Mouse (Mus musculus) urinary bladder, postnatal 4 days (tissue): Measurements from ENCODE around the gene Cct5.
A peak's percentile ranks its signal among the peaks of the same experiment; 100 is the strongest.

Experiments used
- DNase-seq, 2 experiments: peaks; one replicate each; pipeline ENCODE4 v3.0.0; 2021 to 2022; ENCODE audit warnings: low spot score in 2 of 2

Gene Cct5

DNA sequence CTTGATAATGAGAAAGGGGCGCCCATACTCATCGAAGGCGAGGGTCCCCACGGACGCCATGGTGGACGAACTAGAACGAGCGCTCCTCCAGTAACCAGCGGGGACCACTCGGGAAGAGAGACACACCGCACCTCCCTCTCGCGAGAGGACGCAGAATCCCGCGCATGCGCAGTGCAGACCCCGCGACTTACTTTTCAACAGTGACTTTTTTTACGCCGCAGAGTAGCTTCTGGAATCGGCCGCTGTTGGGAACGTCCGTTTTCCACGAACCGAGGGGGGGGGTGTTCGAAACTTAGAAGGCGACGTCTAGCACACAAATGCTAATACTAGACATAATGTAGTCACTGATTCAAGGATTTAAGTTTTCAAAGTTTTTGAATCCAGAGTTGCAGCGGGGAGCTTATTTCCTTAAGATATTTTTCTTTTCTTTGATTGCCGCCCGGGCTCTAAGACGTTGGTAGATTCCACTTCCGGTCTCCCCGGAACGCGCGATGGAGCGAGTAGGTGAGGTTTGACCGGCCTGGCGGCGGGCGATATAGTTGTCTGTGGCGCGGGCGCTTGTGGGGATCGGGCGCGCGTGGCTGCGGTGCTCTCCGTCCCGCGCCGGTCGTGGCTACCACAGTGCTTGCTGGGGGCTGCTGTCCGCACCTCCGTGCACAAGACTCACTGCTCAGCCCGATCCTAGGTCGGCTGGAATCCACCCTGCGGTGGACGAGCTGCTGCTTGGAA, at the start of gene Cct5, which contains the start of gene Fam173b:
Gene Cct5, minus strand, starts transcription at position 159 of the 729 bp plus-strand sequence.
Gene Fam173b, plus strand, starts transcription at position 207 of the 729 bp plus-strand sequence.
- DNase-seq: peak; percentile 97 to 98

DNA sequence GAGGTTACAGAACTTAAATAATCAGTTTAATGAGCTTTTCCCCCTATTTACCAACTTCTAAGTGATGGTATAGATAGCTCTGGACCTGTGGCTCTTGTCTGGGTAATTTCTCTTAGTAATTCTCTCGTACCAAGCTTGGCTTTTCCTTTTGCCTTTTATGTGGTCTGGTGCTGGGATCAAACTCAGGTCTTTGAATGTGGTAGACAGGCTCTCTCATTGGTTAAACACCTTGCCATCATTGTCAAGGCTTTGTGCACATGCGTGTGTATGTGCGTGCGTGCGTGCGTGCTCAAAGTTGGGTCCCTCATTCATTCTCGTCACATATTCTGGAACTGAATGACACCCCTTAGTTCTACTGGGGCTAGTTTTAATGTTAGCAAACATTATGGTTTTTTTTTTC, 49.2 kb upstream of the Cct5 start:
- DNase-seq: no peak

GRCm38 (mm10) chr15:31649691-31650090, 48.1 kb upstream of the Cct5 start:
- no peak for DNase-seq

DNA sequence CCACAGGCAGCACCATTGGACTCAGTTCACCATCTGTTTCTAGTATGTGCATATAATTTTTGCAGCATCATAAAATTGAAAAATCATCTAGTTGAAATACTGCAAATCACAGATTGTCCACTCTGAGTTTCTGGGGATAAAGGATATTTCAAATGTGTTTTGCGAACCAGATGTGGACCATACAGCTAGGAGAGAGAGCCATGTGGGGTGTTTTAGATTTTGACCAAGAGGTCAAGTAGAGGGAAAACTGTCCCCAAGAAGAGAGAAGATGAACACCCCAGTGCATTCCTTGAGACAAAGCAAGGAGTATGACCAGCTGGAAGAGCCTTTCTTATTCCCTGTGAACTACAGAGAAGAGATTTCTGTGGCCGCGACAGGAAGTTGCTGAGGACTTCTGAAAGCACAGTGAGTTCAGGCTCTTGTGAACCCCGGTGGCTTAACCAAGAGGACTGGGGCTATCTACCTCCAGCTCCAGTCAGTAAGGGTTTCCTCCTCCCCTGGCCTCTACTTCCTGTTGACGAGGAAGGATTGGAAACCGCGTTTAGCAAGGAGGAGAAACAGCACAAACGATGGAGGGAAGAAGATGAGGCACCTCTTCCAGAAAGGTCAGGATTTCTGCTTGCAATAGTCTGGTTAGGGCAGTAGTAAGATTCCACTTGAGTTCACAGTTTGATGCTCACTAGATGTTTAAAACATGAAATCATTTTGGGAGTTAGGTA, 46.4 kb upstream of the Cct5 start:
- DNase-seq: no peak

DNA sequence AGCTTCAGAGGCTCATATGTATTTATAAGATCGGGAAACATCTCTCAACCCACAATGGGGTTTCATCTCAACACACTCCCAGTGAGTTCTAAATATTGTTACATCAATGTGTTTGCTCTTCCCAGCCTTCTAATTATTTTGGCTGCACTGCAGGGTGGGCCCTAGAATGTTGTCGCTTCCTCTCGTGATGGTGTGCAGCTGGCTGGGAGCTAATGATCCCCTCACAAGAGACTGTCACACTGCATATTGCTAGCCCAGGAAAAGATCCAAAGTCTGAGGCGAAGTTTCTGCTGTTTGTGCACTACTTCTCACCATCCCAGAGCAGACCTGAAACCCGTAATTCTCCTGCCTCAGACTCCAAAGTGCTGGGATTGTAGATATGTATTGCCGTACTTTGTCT, 45.6 kb upstream of the Cct5 start:
- DNase-seq: no peak

DNA sequence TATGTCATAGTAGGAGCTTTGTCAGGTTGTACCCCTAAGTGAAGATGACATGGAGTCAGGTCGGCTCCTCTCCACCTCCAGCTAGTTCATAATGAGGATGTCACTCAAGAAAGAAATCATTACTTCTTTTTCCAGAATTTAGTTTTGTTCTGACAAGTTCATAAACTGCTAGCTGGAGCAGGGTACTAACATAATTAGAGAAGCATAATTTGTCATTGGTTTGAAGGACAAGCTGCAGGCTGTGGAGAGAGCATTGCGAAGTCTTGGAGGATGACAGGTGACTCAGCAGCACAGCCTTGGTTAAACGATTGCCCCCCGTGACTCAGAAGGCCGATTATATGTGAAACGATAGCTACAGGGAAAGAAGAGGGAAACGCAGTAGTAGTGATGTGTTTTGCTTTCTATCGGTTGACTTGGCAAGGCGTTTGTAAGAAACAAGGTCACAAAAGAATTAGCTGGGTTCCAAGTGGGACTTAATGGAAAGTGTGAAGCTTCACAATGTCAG, 34.5 kb upstream of the Cct5 start:
- no peak for DNase-seq

- no peak for DNase-seq
Observed at GRCm38 (mm10) chr15:31634582-31634981, 33.0 kb upstream of the Cct5 start.

DNA sequence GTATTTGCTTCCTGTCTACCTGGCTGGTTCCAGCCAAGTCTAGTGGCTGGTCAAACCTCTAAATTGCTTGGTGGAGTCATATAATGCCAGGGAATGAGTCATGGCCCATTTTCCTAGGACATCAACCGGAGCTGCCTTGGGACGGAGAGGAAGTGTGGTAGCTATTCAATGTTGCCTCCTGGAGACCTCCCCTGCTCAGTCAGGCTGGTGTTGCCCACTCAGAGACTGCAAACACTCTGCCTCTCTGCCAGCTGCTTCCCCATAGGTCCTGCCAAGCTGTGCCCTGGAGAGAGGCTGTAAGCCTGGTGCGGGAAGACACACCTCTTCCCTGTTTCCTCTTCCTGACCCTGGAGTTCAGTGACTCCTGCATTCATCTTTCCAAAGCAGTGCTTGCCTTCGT, 30.9 kb upstream of the Cct5 start:
- DNase-seq: peak in 1 of 2 experiments; percentile 53

- DNase-seq: peak in 1 of 2 experiments; percentile 38
Observed at GRCm38 (mm10) chr15:31631396-31631858, 29.8 kb upstream of the Cct5 start.

DNA sequence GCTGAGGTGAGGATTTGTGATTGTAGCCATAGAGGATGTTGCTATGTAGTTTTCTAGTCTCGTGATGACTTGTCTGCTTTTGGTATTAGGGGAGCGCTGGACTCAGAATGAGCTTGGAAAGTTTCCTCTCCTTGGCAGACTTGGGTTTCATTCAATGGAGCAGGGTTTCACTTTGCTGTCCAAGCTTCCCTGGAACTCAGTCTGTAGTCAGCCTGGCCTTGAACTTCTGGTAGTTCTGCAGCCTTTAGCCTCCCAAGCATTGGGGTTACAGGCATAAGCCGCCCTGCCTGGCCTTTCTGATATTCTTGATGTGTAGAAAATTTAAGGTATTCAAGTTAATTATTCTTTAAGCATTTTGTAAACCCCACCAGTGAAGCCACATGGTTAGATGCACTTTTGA, 28.0 kb upstream of the Cct5 start:
- peak in 1 of 2 experiments; percentile 32 for DNase-seq

DNA sequence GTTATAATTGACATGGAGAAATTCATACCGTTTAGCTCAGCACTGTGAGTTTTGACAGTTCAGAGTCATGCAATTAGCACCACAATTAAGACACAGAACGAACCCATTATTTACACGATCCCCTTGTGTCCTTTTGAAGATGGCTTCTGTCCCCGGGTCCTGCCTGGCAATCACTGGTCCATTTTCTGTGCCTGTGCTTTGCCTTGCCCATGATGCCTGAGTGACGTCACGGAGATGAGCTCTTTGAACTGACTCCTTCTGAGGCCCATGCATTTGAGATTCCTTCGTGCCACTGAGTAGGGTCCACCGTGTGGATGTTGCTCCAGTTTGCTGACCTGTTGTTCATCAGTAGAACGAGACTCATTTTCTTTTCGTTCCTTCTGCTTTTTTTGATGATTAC, 26.6 kb upstream of the Cct5 start:
- DNase-seq: no peak

DNA sequence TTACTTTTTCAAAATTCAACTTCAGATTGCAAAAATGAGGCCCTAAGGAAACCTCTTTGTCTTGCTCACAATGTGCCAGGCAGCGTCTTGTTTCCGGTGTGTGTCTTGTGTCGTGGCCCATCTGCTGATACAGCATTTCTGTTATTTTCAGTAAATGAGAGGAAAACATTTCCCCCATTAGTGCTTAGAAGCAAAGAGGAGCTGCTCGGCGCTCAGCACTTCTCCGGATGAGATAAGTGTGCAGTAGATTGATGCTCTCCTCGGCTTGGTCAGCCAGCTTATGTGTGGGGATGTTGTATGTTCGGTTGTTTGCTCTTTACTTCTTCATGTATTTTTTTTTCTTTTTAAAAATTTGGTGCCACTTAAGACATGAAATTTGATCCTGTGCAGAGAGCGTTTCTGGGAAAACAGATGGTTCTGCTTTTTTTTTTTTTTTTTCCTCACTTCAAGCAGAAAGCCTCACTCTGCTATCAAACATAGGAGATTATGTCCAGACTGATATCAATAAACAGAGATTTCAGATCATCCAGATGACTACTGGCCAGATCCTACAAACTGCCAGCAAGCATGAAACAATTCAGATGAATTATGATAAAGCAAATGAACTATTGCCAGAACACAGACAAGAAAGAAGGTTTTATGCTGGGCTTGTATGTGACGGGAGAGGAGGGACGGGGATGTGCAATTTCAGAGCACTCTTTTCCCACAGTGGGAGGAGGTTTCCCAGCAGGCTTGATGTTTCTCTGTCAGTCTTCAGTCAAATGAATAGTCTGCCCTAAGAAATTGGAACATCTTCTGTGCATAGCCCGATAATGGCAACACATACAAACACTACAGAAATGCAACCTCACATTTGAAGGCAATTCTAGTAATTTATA, 25.9 kb upstream of the Cct5 start:
- peak in 1 of 2 experiments; percentile 33 for DNase-seq

DNA sequence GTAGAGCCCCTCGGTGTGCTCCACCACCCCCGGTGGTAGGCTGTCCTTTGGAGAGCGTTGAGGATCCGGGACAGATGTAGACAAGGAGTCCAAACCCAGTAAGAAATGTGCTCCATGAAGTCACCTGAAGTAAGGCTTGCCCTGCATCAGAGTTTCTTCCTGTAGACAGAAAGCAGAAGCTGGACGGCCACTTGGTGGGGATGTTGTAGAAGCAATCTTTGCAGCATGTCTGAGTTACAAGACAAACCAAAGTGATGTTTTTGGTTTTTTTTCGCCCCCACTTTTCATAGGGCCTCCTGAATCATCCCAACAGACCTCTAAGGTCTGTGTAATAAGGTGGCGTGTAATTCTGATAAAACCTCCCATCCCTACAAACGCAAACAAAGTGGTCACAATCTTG, 17.9 kb upstream of the Cct5 start:
- DNase-seq: no peak

DNA sequence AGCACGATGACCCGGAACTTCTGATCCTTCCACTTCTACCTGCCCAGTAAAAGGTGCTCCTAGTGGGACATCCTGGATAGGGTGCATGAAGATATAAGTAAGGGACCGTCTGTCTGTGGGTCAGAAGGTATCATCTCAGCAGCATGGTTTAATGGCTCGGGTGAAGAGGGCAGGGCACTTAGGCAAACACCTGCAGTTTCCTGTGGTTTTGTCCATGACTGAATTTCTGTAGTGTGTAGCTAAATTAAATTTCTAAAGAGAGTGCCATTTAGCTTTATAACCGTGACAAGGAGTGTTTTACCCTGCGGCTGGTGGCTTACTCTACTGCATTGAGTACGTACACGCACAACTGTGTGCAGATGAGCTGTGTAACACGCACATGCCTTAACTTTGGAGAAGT, 15.7 kb upstream of the Cct5 start:
- no peak for DNase-seq

DNA sequence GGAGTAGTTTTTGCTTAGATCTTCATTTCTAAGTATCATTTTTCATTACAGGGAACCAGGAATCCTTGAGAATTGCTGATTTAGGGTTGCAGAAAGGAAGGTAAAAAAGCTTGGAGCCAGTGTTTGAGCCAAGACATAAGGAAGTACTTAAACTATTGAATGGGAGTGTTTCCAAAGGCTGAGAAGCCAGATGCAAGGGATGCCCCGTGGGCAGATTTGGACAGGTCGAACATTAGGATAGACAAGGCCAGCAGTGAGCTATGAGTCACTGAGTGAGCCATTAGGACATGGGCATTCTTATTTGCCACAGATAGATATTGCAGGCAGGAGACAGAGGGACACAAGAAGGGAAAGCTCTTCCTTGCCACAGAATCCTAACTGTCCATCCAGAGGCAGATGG, 13.1 kb upstream of the Cct5 start:
- no peak for DNase-seq

- DNase-seq: no peak
Observed at GRCm38 (mm10) chr15:31613826-31614453, 12.3 kb upstream of the Cct5 start.

DNA sequence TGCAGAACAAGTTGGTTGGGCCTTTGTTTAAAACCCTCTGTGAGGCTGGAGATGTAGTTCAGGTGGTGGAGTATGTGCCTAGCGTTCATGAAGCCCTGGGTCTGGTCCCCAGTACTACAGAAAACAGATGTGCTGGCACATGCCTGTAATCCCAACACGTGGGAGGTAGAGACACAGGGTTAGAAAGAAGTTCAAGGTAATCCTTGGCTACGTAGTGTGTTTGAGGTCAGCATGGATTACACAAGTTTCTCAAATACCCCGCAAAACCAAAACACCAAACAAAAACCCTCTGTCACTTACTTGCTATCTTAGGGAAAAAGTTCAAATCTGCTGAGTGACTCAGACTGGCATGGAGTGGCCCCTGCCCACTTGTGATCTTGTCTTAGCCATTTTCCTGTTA, 10.4 kb upstream of the Cct5 start:
- DNase-seq: no peak

DNA sequence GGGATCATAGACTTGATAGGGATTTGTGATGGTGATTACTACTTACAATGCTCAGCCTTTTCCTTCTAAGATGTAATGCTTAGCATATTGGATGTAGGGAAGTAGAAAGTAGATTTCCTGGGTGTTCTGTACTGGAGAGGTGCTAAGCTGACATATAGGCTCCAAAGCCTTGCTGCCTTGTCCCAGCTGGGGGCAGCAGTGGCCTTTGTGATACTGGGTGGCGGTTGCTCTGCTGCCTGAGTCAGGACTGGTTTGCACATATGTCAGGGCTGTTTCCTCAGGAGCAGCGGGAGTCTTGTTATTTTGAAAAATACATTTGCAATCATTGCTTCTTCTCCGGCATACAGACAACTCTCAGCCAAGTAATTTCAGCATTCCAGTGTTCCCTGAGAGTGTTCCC, 9.4 kb upstream of the Cct5 start:
- DNase-seq: no peak

GRCm38 (mm10) chr15:31606821-31607220, 5.2 kb upstream of the Cct5 start:
- DNase-seq: no peak

DNA sequence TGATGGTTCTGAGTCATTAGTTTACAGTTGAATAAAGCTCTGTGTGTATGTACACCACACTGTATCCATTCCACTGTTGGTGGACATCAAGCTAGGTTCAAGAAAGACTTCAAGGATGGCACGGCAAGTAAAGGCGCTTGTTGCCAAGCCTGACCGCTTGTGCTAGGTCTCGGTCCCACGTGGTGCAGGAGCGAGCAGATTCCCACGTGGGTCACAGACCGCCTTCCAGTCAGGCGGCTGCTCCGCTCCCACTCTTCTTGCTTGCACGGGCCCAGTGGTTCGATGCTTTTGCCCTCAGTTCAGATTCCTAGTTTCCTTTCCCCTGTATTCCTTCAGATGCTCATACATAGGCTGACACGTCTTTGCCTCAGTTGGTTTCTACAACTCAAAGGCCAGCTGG, 1.5 kb upstream of the Cct5 start:
- DNase-seq: no peak

- no peak for DNase-seq
Observed at GRCm38 (mm10) chr15:31602426-31602825, 822 bp upstream of the Cct5 start.

DNA sequence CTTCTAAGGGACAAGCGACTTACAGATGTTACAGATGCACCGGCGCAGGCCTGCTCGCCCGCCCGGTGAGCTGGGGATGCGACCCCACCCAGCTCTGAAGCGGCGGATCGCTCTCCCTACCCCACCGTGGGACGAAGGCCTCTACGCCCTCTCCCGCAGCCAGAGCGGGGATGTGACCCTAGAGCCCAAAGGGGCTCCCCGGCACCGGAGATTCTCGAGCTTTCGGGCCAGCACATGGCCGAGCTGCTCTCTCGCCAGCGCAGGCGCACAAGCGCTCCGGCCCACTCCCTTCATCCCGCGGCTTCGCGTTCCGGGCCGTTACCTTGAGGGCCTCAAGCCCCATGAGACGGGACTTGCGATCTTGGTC, 342 bp downstream of the Cct5 start:
- DNase-seq: no peak
